Mouse (Mus musculus) neutrophil, adult 5-6 weeks (primary cell): ENCODE results near the gene Ar. TPM values are rescaled to one million over a fixed set of nuclear protein-coding genes. Genes with fewer than 3 reads are reported as not detected.

Source experiments
- ATAC-seq: fragments of 151-379, 151-347 bp; 2 replicates; pipeline ENCODE4 v1.8.0; 2017; ENCODE audit warnings: mild to moderate bottlenecking, moderate TSS enrichment; ENCODE audit not compliant: insufficient number of reproducible peaks, poor library complexity, low FRiP score, severe bottlenecking; ENCODE audit errors: extremely low read depth
- total RNA-seq: library from RNA; stranded (forward); fragments of 200-1000 nt; gene quantifications from 2 replicates; pipeline ENCODE4 v1.2.3, GENCODE M21; 2017

Ar gene
- total RNA-seq, 1 experiment from 2014 or later, result 0.23 TPM

DNA sequence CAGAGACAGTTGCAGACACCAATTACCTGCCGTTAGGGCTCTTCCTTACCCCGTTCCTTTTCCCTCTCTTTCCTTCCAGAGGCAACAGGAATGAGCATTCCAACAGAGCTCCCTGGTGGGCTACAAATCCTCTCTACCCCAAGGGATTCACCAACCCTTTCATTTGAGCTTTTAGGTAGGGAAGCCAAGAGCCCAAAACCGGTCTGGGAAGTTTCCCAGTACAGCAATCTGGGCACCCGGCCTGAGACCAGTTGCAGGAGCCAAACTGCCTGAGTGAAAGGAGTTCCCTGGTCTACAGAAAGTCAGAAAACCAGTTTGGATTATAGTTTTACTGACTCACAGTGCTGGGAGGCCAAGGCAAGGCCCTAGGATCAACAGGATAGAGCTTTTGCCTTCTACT lies 199.5 kb downstream of the Ar start:
- no peak for ATAC-seq
